Mouse (Mus musculus): ENCODE measurements around the gene Nr6a1.

- TF ChIP-seq E2F4 (IDR thresholded peaks at IDR 0.05; ENCODE audit: insufficient read depth), result no peak
- TF ChIP-seq POLR2A (IDR thresholded peaks at IDR 0.05; ENCODE audit: insufficient read length, low read depth), result no peak
- TF ChIP-seq MAX (IDR thresholded peaks at IDR 0.05; ENCODE audit: low read depth), result no peak
- TF ChIP-seq MYOD1 (IDR thresholded peaks at IDR 0.05; ENCODE audit: control insufficient read depth in 1 of 3, insufficient read length in 2 of 3, low read depth in 2 of 3), result no peak
- TF ChIP-seq POLR2AphosphoS2 (IDR thresholded peaks at IDR 0.05; ENCODE audit: insufficient read length, low read depth), result no peak
- TF ChIP-seq MYOG (IDR thresholded peaks at IDR 0.05; ENCODE audit: control insufficient read depth in 1 of 3, insufficient read depth in 1 of 3, insufficient read length in 2 of 3, low read depth in 2 of 3), result no peak
- TF ChIP-seq REST (IDR thresholded peaks at IDR 0.05; ENCODE audit: insufficient read depth, insufficient read length), result no peak
- no peak for TF ChIP-seq TCF3 (IDR thresholded peaks at IDR 0.05; ENCODE audit: insufficient read length, low read depth)
Observed at GRCm38 (mm10) chr2:38711421-38711861, 216.0 kb downstream of the Nr6a1 start.

All from myocyte (in vitro differentiated cells).